Mouse (Mus musculus): ENCODE results near the gene Stk39.

GRCm38 (mm10) chr2:68433736-68434312, 38.2 kb downstream of the Stk39 start:
- TF ChIP-seq POLR2A (IDR thresholded peaks at IDR 0.05; ENCODE audit: extremely low read depth, insufficient read depth, low read length) (no peak), CTCF (IDR thresholded peaks at IDR 0.05; ENCODE audit: low read depth, low read length) (no peak)
